Mouse (Mus musculus): Measurements from ENCODE around the gene E030025P04Rik. TPM values are rescaled to one million over a fixed set of nuclear protein-coding genes. Genes with fewer than 3 reads are reported as not detected.

The E030025P04Rik gene
- polyA plus RNA-seq (2014; fragmentation: Illumina TruSeq; extraction: RNeasy Lipid Tissue Mini Kit (QIAGEN cat#74804); ENCODE audit: insufficient read depth, low read depth, low replicate concordance), result 0.61 TPM

GRCm38 (mm10) chr11:109144236-109144635 lies at the start of gene E030025P04Rik:
Gene E030025P04Rik (minus strand): TSS chr11:109144369.

Other genes starting within 250 kb of the E030025P04Rik start
- 10.3 TPM for gene Axin2, start 224.0 kb downstream of the E030025P04Rik start, polyA plus RNA-seq (2014; fragmentation: Illumina TruSeq; extraction: RNeasy Lipid Tissue Mini Kit (QIAGEN cat#74804); ENCODE audit: insufficient read depth, low read depth, low replicate concordance)
- 4.7 TPM for gene Rgs9, start 153.8 kb upstream of the E030025P04Rik start, polyA plus RNA-seq (2014; fragmentation: Illumina TruSeq; extraction: RNeasy Lipid Tissue Mini Kit (QIAGEN cat#74804); ENCODE audit: insufficient read depth, low read depth, low replicate concordance)
- 28.2 TPM for gene Gna13, start 218.5 kb upstream of the E030025P04Rik start, polyA plus RNA-seq (2014; fragmentation: Illumina TruSeq; extraction: RNeasy Lipid Tissue Mini Kit (QIAGEN cat#74804); ENCODE audit: insufficient read depth, low read depth, low replicate concordance)

All from lung, adult 10 weeks (tissue).